Mouse (Mus musculus) retina, postnatal 1 day (tissue): Measurements from ENCODE around the gene Rsph10b.
"Not testable (repeated sequence)": the region's sequence is repeated elsewhere in the genome, so short reads cannot be mapped to it uniquely, and the experiment has no call there.

Experiments
- DNase-seq: peaks from one replicate; pipeline ENCODE4 v3.0.0-alpha.2; 2012

The Rsph10b gene

GRCm38 (mm10) chr5:143994632-143995365 is 62.0 kb downstream of the Rsph10b start:
- no peak for DNase-seq

GRCm38 (mm10) chr5:143999409-143999808 is 66.6 kb downstream of the Rsph10b start:
- no peak for DNase-seq

GRCm38 (mm10) chr5:144002461-144003192 is 69.8 kb downstream of the Rsph10b start:
- no peak for DNase-seq

GRCm38 (mm10) chr5:144013366-144014134 is 80.7 kb downstream of the Rsph10b start:
- DNase-seq: not testable (repeated sequence)

GRCm38 (mm10) chr5:144014551-144015311 is 81.9 kb downstream of the Rsph10b start, which contains the start of gene Ccz1:
Ccz1 (minus strand) TSS chr5:144014877.
- peak; percentile 95 for DNase-seq

GRCm38 (mm10) chr5:144015312-144015650 is 82.4 kb downstream of the Rsph10b start:
- no peak for DNase-seq

- DNase-seq: no peak
These were observed 83.0 kb downstream of the Rsph10b start for GRCm38 (mm10) chr5:144015845-144016244.

GRCm38 (mm10) chr5:144026620-144027263 is 93.9 kb downstream of the Rsph10b start, which contains the start of gene Ocm:
Ocm (minus strand) TSS chr5:144026670.
- DNase-seq: no peak

- DNase-seq: no peak
These were observed 99.7 kb downstream of the Rsph10b start for GRCm38 (mm10) chr5:144032491-144032890.

GRCm38 (mm10) chr5:144034567-144034966 is 101.7 kb downstream of the Rsph10b start:
- DNase-seq: no peak
